Mouse (Mus musculus) forebrain, embryonic 16.5 days (tissue): ENCODE measurements around the gene Gas8. TPM values are rescaled to one million over a fixed set of nuclear protein-coding genes. Genes with fewer than 3 reads are reported as not detected.

Source experiments
- ATAC-seq: fragments of 200-750 bp; cut with Nextera tagmentation; 2 replicates; pipeline ENCODE4 v1.8.0; 2017; ENCODE audit warnings: mild to moderate bottlenecking, moderate library complexity
- H3K27ac ChIP-seq: fragments of 300-500 bp; sonication (generic); 2 replicates; pipeline ENCODE4 v1.5.1; 2014; ENCODE audit warnings: low read length, control low read depth
- H3K27me3 ChIP-seq: fragments of 300-500 bp; sonication (generic); replicated peaks from 2 replicates; pipeline ENCODE4 v1.6.1; 2014; ENCODE audit warnings: low read length; ENCODE audit not compliant: control insufficient read depth, insufficient read depth
- H3K36me3 ChIP-seq: fragments of 300-500 bp; sonication (generic); 2 replicates; pipeline ENCODE4 v1.6.1; 2014; ENCODE audit not compliant: control insufficient read depth, insufficient read depth
- H3K4me1 ChIP-seq: fragments of 300-500 bp; sonication (generic); replicated peaks from 2 replicates; pipeline ENCODE4 v1.6.1; 2014; ENCODE audit warnings: low read length; ENCODE audit not compliant: control insufficient read depth, insufficient read depth
- H3K4me2 ChIP-seq: fragments of 300-500 bp; sonication (generic); 2 replicates; pipeline ENCODE4 v1.6.1; 2014; ENCODE audit warnings: mild to moderate bottlenecking, low read length, control low read depth
- H3K4me3 ChIP-seq: fragments of 300-500 bp; sonication (generic); replicated peaks from 2 replicates; pipeline ENCODE4 v1.5.1; 2014; ENCODE audit warnings: mild to moderate bottlenecking, low read length, control low read depth
- H3K9ac ChIP-seq: fragments of 300-500 bp; sonication (generic); replicated peaks from 2 replicates; pipeline ENCODE4 v1.6.1; 2014; ENCODE audit warnings: low read depth, low read length, control low read depth
- H3K9me3 ChIP-seq: fragments of 300-500 bp; sonication (generic); 2 replicates; pipeline ENCODE4 v1.6.1; 2016; ENCODE audit warnings: low read length; ENCODE audit not compliant: control insufficient read depth
- WGBS: fragments of 180-500 bp; shearing (Covaris S2); extraction: QIAGEN DNeasy Blood & Tissue Kit; methylation state at CpG from one replicate; pipeline ENCODE4 v1.1.7; 2014; 5-methylcytosine and 5-hydroxymethylcytosine counted together
- polyA plus RNA-seq: library from polyadenylated mRNA; unstranded; fragments of >200 nt; fragmentation: Nextera tagmentation; extraction: Ambion mirVana; gene quantifications from 2 replicates; pipeline ENCODE4 v1.2.1, GENCODE M21; 2015

Gene Gas8
- polyA plus RNA-seq, 1 experiment from 2014 or later = 48.4 TPM

- no peaks in the 10 kb centered on the region for H3K9me3 ChIP-seq
- H3K27ac ChIP-seq = no peak overlapping the region
- 97% methylated on average over 9 of the region's 9 CpGs for WGBS
- H3K4me3 ChIP-seq = no peak overlapping the region
- no peaks in the 10 kb centered on the region for H3K4me1 ChIP-seq
- no peaks in the 10 kb centered on the region for H3K27me3 ChIP-seq
- ATAC-seq = no peak
- no peak overlapping the region for H3K9ac ChIP-seq
- peaks cover 64% of the 10 kb centered on the region for H3K36me3 ChIP-seq
- no peak overlapping the region for H3K4me2 ChIP-seq
Observed at GRCm38 (mm10) chr8:123492898-123493297, 25.7 kb upstream of the Gas8 start.

- no peaks in the 10 kb centered on the region for H3K9me3 ChIP-seq
- peaks cover 54% of the 10 kb centered on the region for H3K36me3 ChIP-seq
- H3K9ac ChIP-seq = no peak overlapping the region
- H3K4me1 ChIP-seq = no peaks in the 10 kb centered on the region
- H3K27me3 ChIP-seq = no peaks in the 10 kb centered on the region
- no peak overlapping the region for H3K4me2 ChIP-seq
- 87% methylated on average over 4 of the region's 4 CpGs for WGBS
- H3K4me3 ChIP-seq = no peak overlapping the region
- no peak overlapping the region for H3K27ac ChIP-seq
- no peak for ATAC-seq
Observed at GRCm38 (mm10) chr8:123497699-123498098, 20.9 kb upstream of the Gas8 start.

GRCm38 (mm10) chr8:123498963-123499362, 19.7 kb upstream of the Gas8 start:
- Histone ChIP-seq H3K4me1 (no peaks in the 10 kb centered on the region), H3K27me3 (no peaks in the 10 kb centered on the region), H3K27ac (no peak overlapping the region), H3K4me2 (no peak overlapping the region), H3K4me3 (no peak overlapping the region), H3K36me3 (peaks cover 57% of the 10 kb centered on the region), H3K9me3 (no peaks in the 10 kb centered on the region), H3K9ac (no peak overlapping the region)
- 78% methylated on average over 11 of the region's 11 CpGs for WGBS
- peak; percentile 43; the same call in 1 of the 2 replicates for ATAC-seq

GRCm38 (mm10) chr8:123499556-123499955, 19.1 kb upstream of the Gas8 start:
- no peak for ATAC-seq
- WGBS = 94% methylated on average over 11 of the region's 11 CpGs

GRCm38 (mm10) chr8:123502192-123502591, 16.4 kb upstream of the Gas8 start:
- H3K4me3 ChIP-seq = no peak overlapping the region
- ATAC-seq = no peak
- H3K9ac ChIP-seq = no peak overlapping the region
- no peaks in the 10 kb centered on the region for H3K9me3 ChIP-seq
- no peaks in the 10 kb centered on the region for H3K4me1 ChIP-seq
- peaks cover 48% of the 10 kb centered on the region for H3K36me3 ChIP-seq
- no peaks in the 10 kb centered on the region for H3K27me3 ChIP-seq
- H3K27ac ChIP-seq = no peak overlapping the region
- H3K4me2 ChIP-seq = no peak overlapping the region
- WGBS = 95% methylated on average over 5 of the region's 5 CpGs

More at GRCm38 (mm10) chr8:123499556-123499955, 19.1 kb upstream of the Gas8 start:
- H3K4me1 ChIP-seq = no peaks in the 10 kb centered on the region
- H3K4me3 ChIP-seq = no peak overlapping the region
- H3K36me3 ChIP-seq = peaks cover 54% of the 10 kb centered on the region
- H3K9ac ChIP-seq = no peak overlapping the region
- H3K9me3 ChIP-seq = no peaks in the 10 kb centered on the region
- no peaks in the 10 kb centered on the region for H3K27me3 ChIP-seq
- H3K27ac ChIP-seq = no peak overlapping the region
- H3K4me2 ChIP-seq = no peak overlapping the region

GRCm38 (mm10) chr8:123503801-123504467, 14.7 kb upstream of the Gas8 start:
- no peak overlapping the region for H3K9ac ChIP-seq
- H3K36me3 ChIP-seq = peaks cover 56% of the 10 kb centered on the region
- no peak overlapping the region for H3K4me2 ChIP-seq
- no peaks in the 10 kb centered on the region for H3K27me3 ChIP-seq
- ATAC-seq = no peak
- no peak overlapping the region for H3K27ac ChIP-seq
- H3K9me3 ChIP-seq = no peaks in the 10 kb centered on the region
- WGBS = 99% methylated on average over 6 of the region's 6 CpGs
- no peak overlapping the region for H3K4me3 ChIP-seq
- H3K4me1 ChIP-seq = no peaks in the 10 kb centered on the region

GRCm38 (mm10) chr8:123504591-123505195, 13.9 kb upstream of the Gas8 start:
- WGBS = 94% methylated on average over 9 of the region's 9 CpGs
- no peaks in the 10 kb centered on the region for H3K9me3 ChIP-seq
- no peak overlapping the region for H3K4me3 ChIP-seq
- no peak overlapping the region for H3K4me2 ChIP-seq
- peaks cover 58% of the 10 kb centered on the region for H3K36me3 ChIP-seq
- no peak for ATAC-seq
- no peaks in the 10 kb centered on the region for H3K27me3 ChIP-seq
- no peak overlapping the region for H3K9ac ChIP-seq
- H3K4me1 ChIP-seq = no peaks in the 10 kb centered on the region
- no peak overlapping the region for H3K27ac ChIP-seq

GRCm38 (mm10) chr8:123505267-123505666, 13.4 kb upstream of the Gas8 start:
- H3K4me2 ChIP-seq = no peak overlapping the region
- peaks cover 58% of the 10 kb centered on the region for H3K36me3 ChIP-seq
- no peaks in the 10 kb centered on the region for H3K27me3 ChIP-seq
- H3K9ac ChIP-seq = no peak overlapping the region
- H3K9me3 ChIP-seq = no peaks in the 10 kb centered on the region
- no peak overlapping the region for H3K27ac ChIP-seq
- no peaks in the 10 kb centered on the region for H3K4me1 ChIP-seq
- H3K4me3 ChIP-seq = no peak overlapping the region
- no peak for ATAC-seq
- WGBS = 88% methylated on average over 4 of the region's 4 CpGs

GRCm38 (mm10) chr8:123505695-123506094, 12.9 kb upstream of the Gas8 start:
- Histone ChIP-seq H3K4me1 (no peaks in the 10 kb centered on the region), H3K27ac (no peak overlapping the region), H3K27me3 (no peaks in the 10 kb centered on the region), H3K36me3 (peaks cover 58% of the 10 kb centered on the region), H3K9ac (no peak overlapping the region), H3K9me3 (no peaks in the 10 kb centered on the region), H3K4me3 (no peak overlapping the region), H3K4me2 (no peak overlapping the region)
- ATAC-seq = no peak
- WGBS = 90% methylated on average over 9 of the region's 9 CpGs
